Mouse (Mus musculus): ENCODE results near the gene Vamp1. TPM values are rescaled to one million over a fixed set of nuclear protein-coding genes. Genes with fewer than 3 reads are reported as not detected.
A peak's percentile ranks its signal among the peaks of the same experiment; 100 is the strongest.

Gene Vamp1
- polyA plus RNA-seq, 1 experiment from 2014 or later, result 57.4 TPM

GRCm38 (mm10) chr6:125190816-125191215, 24.5 kb upstream of the Vamp1 start:
- Histone ChIP-seq H3K9ac (replicated peaks) (peak overlapping the region; percentile 69), H3K4me3 (replicated peaks) (peak overlapping the region; percentile 74), H3K36me3 (peaks cover 50% of the 10 kb centered on the region), H3K27ac (replicated peaks) (peak overlapping the region; percentile 100; the same call in 1 of the 2 replicates), H3K9me3 (replicated peaks) (no peaks in the 10 kb centered on the region), H3K27me3 (replicated peaks) (no peaks in the 10 kb centered on the region), H3K4me2 (peak overlapping the region; percentile 92), H3K4me1 (peaks cover 30% of the 10 kb centered on the region)
- ATAC-seq (ENCODE audit: low FRiP score), result no peak

- WGBS, result under 1% methylated on average over 54 of the region's 54 CpGs
- peak; percentile 98 for ATAC-seq (ENCODE audit: low FRiP score)
- Histone ChIP-seq H3K4me3 (replicated peaks) (peak within 1 kb of the TSS; percentile 74), H3K27ac (replicated peaks) (peak within 1 kb of the TSS; percentile 100), H3K36me3 (peaks cover 43% of the 10 kb centered on the region), H3K9ac (replicated peaks) (peak within 1 kb of the TSS; percentile 78), H3K4me2 (peak within 1 kb of the TSS; percentile 92), H3K9me3 (replicated peaks) (no peaks in the 10 kb centered on the region), H3K4me1 (peaks cover 30% of the 10 kb centered on the region), H3K27me3 (replicated peaks) (no peaks in the 10 kb centered on the region)
Measured at GRCm38 (mm10) chr6:125191332-125192015, 23.9 kb upstream of the Vamp1 start, which contains the start of the genes Ncapd2 and Mrpl51. TSS of gene Ncapd2 (minus strand) at chr6:125191701. TSS of gene Mrpl51 (plus strand) at chr6:125191801.

GRCm38 (mm10) chr6:125192016-125192714, 23.2 kb upstream of the Vamp1 start:
- peaks cover 30% of the 10 kb centered on the region for H3K4me1 ChIP-seq
- H3K27ac ChIP-seq (replicated peaks), result peak overlapping the region; percentile 100
- peaks cover 39% of the 10 kb centered on the region for H3K36me3 ChIP-seq
- under 1% methylated on average over 34 of the region's 34 CpGs for WGBS
- ATAC-seq (ENCODE audit: low FRiP score), result peak; percentile 96
- no peaks in the 10 kb centered on the region for H3K27me3 ChIP-seq (replicated peaks)
- no peaks in the 10 kb centered on the region for H3K9me3 ChIP-seq (replicated peaks)
- H3K9ac ChIP-seq (replicated peaks), result peak overlapping the region; percentile 78
- H3K4me2 ChIP-seq, result peak overlapping the region; percentile 92
- peak overlapping the region; percentile 74 for H3K4me3 ChIP-seq (replicated peaks)

GRCm38 (mm10) chr6:125192841-125193240, 22.5 kb upstream of the Vamp1 start:
- Histone ChIP-seq H3K9me3 (replicated peaks) (no peaks in the 10 kb centered on the region), H3K36me3 (peaks cover 33% of the 10 kb centered on the region), H3K27me3 (replicated peaks) (no peaks in the 10 kb centered on the region), H3K4me3 (replicated peaks) (peak overlapping the region; percentile 74), H3K4me1 (peaks cover 30% of the 10 kb centered on the region), H3K27ac (replicated peaks) (peak overlapping the region; percentile 100), H3K4me2 (peak overlapping the region; percentile 92), H3K9ac (replicated peaks) (peak overlapping the region; percentile 78)
- WGBS, result 52% methylated on average over 5 of the region's 5 CpGs
- ATAC-seq (ENCODE audit: low FRiP score), result no peak

GRCm38 (mm10) chr6:125193390-125193789, 22.0 kb upstream of the Vamp1 start:
- Histone ChIP-seq H3K36me3 (peaks cover 28% of the 10 kb centered on the region), H3K4me3 (replicated peaks) (no peak overlapping the region), H3K27me3 (replicated peaks) (no peaks in the 10 kb centered on the region), H3K27ac (replicated peaks) (no peak overlapping the region), H3K9ac (replicated peaks) (no peak overlapping the region), H3K9me3 (replicated peaks) (no peaks in the 10 kb centered on the region), H3K4me2 (peak overlapping the region; percentile 92; the same call in 1 of the 2 replicates), H3K4me1 (peaks cover 30% of the 10 kb centered on the region)
- ATAC-seq (ENCODE audit: low FRiP score), result no peak
- WGBS, result 80% methylated on average over 7 of the region's 7 CpGs

GRCm38 (mm10) chr6:125195541-125196075, 19.7 kb upstream of the Vamp1 start:
- Histone ChIP-seq H3K36me3 (peaks cover 20% of the 10 kb centered on the region), H3K9me3 (replicated peaks) (no peaks in the 10 kb centered on the region), H3K27ac (replicated peaks) (no peak overlapping the region), H3K4me1 (peaks cover 22% of the 10 kb centered on the region), H3K9ac (replicated peaks) (no peak overlapping the region), H3K4me3 (replicated peaks) (no peak overlapping the region), H3K27me3 (replicated peaks) (no peaks in the 10 kb centered on the region), H3K4me2 (no peak overlapping the region)
- 21% methylated on average over 1 of the region's 1 CpGs for WGBS
- no peak for ATAC-seq (ENCODE audit: low FRiP score)

GRCm38 (mm10) chr6:125196301-125196700, 19.1 kb upstream of the Vamp1 start:
- no peak for ATAC-seq (ENCODE audit: low FRiP score)
- H3K9ac ChIP-seq (replicated peaks), result no peak overlapping the region
- H3K36me3 ChIP-seq, result peaks cover 20% of the 10 kb centered on the region
- H3K4me2 ChIP-seq, result no peak overlapping the region
- no peaks in the 10 kb centered on the region for H3K9me3 ChIP-seq (replicated peaks)
- WGBS, result 55% methylated on average over 3 of the region's 3 CpGs
- H3K27me3 ChIP-seq (replicated peaks), result no peaks in the 10 kb centered on the region
- no peak overlapping the region for H3K27ac ChIP-seq (replicated peaks)
- H3K4me3 ChIP-seq (replicated peaks), result no peak overlapping the region
- H3K4me1 ChIP-seq, result peaks cover 19% of the 10 kb centered on the region

GRCm38 (mm10) chr6:125197166-125197565, 18.2 kb upstream of the Vamp1 start:
- H3K4me1 ChIP-seq, result peaks cover 19% of the 10 kb centered on the region
- ATAC-seq (ENCODE audit: low FRiP score), result no peak
- no peak overlapping the region for H3K4me3 ChIP-seq (replicated peaks)
- no peaks in the 10 kb centered on the region for H3K27me3 ChIP-seq (replicated peaks)
- WGBS, result 90% methylated on average over 5 of the region's 5 CpGs
- no peak overlapping the region for H3K9ac ChIP-seq (replicated peaks)
- H3K27ac ChIP-seq (replicated peaks), result no peak overlapping the region
- no peak overlapping the region for H3K4me2 ChIP-seq
- H3K36me3 ChIP-seq, result peaks cover 20% of the 10 kb centered on the region
- no peaks in the 10 kb centered on the region for H3K9me3 ChIP-seq (replicated peaks)

- Histone ChIP-seq H3K27ac (replicated peaks) (no peak overlapping the region), H3K36me3 (no peaks in the 10 kb centered on the region), H3K9ac (replicated peaks) (no peak overlapping the region), H3K27me3 (replicated peaks) (peaks cover 18% of the 10 kb centered on the region; the same call in 1 of the 2 replicates), H3K4me1 (no peaks in the 10 kb centered on the region), H3K9me3 (replicated peaks) (no peaks in the 10 kb centered on the region), H3K4me3 (replicated peaks) (no peak overlapping the region), H3K4me2 (no peak overlapping the region)
- no peak for ATAC-seq (ENCODE audit: low FRiP score)
- 90% methylated on average over 1 of the region's 1 CpGs for WGBS
Measured at GRCm38 (mm10) chr6:125210436-125210835, 4.9 kb upstream of the Vamp1 start.

- Histone ChIP-seq H3K36me3 (no peaks in the 10 kb centered on the region), H3K9ac (replicated peaks) (no peak overlapping the region), H3K4me1 (peaks cover 13% of the 10 kb centered on the region), H3K27ac (replicated peaks) (no peak overlapping the region), H3K4me3 (replicated peaks) (no peak overlapping the region), H3K9me3 (replicated peaks) (no peaks in the 10 kb centered on the region), H3K4me2 (no peak overlapping the region), H3K27me3 (replicated peaks) (peaks cover 18% of the 10 kb centered on the region; the same call in 1 of the 2 replicates)
- ATAC-seq (ENCODE audit: low FRiP score), result no peak
- 41% methylated on average over 2 of the region's 2 CpGs for WGBS
Measured at GRCm38 (mm10) chr6:125212621-125213020, 2.7 kb upstream of the Vamp1 start.

GRCm38 (mm10) chr6:125213129-125213528, 2.2 kb upstream of the Vamp1 start:
- H3K4me2 ChIP-seq, result no peak overlapping the region
- H3K9ac ChIP-seq (replicated peaks), result no peak overlapping the region
- no peaks in the 10 kb centered on the region for H3K36me3 ChIP-seq
- ATAC-seq (ENCODE audit: low FRiP score), result no peak
- H3K27me3 ChIP-seq (replicated peaks), result peaks cover 18% of the 10 kb centered on the region; the same call in 1 of the 2 replicates
- 76% methylated on average over 6 of the region's 6 CpGs for WGBS
- H3K27ac ChIP-seq (replicated peaks), result no peak overlapping the region
- H3K4me1 ChIP-seq, result peaks cover 13% of the 10 kb centered on the region
- no peaks in the 10 kb centered on the region for H3K9me3 ChIP-seq (replicated peaks)
- H3K4me3 ChIP-seq (replicated peaks), result no peak overlapping the region

Data from neural tube, embryonic 15.5 days (tissue).